Mouse (Mus musculus) hindbrain, embryonic 15.5 days (tissue): ENCODE results near the gene Fut2. TPM values are rescaled to one million over a fixed set of nuclear protein-coding genes. Genes with fewer than 3 reads are reported as not detected.

Source experiments
- ATAC-seq: fragments of 200-750 bp; cut with Nextera tagmentation; 2 replicates; pipeline ENCODE4 v1.8.0; 2017; ENCODE audit warnings: low read depth, moderate number of reproducible peaks, moderate TSS enrichment; ENCODE audit not compliant: low FRiP score
- H3K27ac ChIP-seq: fragments of 300-500 bp; sonication (generic); replicated peaks from 2 replicates; pipeline ENCODE4 v1.5.1; 2015; ENCODE audit warnings: mild to moderate bottlenecking, inconsistent platforms
- H3K27me3 ChIP-seq: fragments of 300-500 bp; sonication (generic); 2 replicates; pipeline ENCODE4 v1.6.1; 2015; ENCODE audit warnings: control low read depth, inconsistent platforms
- H3K36me3 ChIP-seq: fragments of 300-500 bp; sonication (generic); 2 replicates; pipeline ENCODE4 v1.6.1; 2015; ENCODE audit warnings: control low read depth, inconsistent platforms
- H3K4me1 ChIP-seq: fragments of 300-500 bp; sonication (generic); replicated peaks from 2 replicates; pipeline ENCODE4 v1.6.1; 2015; ENCODE audit warnings: control low read depth, inconsistent platforms
- H3K4me2 ChIP-seq: fragments of 300-500 bp; sonication (generic); 2 replicates; pipeline ENCODE4 v1.6.1; 2015; ENCODE audit warnings: moderate library complexity, mild to moderate bottlenecking, inconsistent platforms
- H3K4me3 ChIP-seq: fragments of 300-500 bp; sonication (generic); 2 replicates; pipeline ENCODE4 v1.5.1; 2015; ENCODE audit warnings: mild to moderate bottlenecking, inconsistent platforms
- H3K9ac ChIP-seq: fragments of 300-500 bp; sonication (generic); 2 replicates; pipeline ENCODE4 v1.6.1; 2015; ENCODE audit warnings: inconsistent platforms
- H3K9me3 ChIP-seq: fragments of 300-500 bp; sonication (generic); 2 replicates; pipeline ENCODE4 v1.6.1; 2016; ENCODE audit warnings: control low read depth, inconsistent platforms
- WGBS: fragments of 180-500 bp; shearing (Covaris S2); methylation state at CpG from one replicate; pipeline ENCODE4 v1.1.7; 2015; 5-methylcytosine and 5-hydroxymethylcytosine counted together
- polyA plus RNA-seq: library from polyadenylated mRNA; unstranded; fragments of >200 nt; fragmentation: Nextera tagmentation; extraction: Ambion mirVana; gene quantifications from 2 replicates; pipeline ENCODE4 v1.2.1, GENCODE M21; 2015

Fut2 gene
- polyA plus RNA-seq, 1 experiment from 2014 or later, result 0.32 TPM

DNA sequence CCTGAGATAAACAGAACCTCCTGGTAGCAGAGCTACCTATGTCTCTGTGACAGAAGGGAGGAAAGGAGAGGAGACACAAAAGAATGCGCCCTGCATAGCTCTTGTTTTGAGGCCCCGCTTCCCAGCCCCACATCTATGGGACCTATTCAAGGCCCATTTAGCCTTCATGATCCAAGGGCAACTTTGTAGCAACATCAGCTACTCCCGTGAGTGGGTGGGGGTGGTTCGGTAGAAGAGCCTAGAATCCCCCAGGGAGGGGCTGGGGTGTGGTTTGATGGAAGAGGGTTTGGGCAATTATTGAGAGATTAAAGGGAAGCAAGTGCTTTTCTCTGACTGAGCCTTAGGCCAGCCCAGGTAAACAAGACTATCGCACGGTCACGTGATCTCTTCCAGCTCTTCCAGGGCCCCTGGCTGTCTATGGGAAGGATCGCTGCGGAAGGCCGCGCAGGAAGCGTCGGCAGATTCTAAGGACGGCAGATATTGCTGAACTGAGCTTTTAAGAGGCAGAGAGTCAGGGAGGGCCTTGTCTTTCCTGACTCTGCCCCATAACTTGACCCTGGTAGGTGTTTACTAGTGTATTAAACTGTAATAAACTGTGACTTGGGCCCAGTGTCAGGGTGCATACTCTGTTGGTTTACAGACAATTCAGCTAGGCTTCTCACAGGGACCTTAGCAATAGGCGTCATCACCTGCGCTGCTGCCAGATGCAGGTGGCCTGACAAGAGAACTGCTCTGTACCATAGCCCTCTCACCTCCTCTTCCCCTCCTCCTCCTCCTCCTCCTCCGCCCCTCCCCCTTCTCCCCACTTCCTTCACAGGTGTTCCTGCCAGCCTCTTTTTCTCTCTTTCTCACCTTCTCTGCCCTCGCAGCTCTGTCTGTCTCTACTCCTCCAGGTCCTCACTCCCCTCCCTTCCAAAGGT lies 67.0 kb downstream of the Fut2 start:
- WGBS, result 57% methylated on average over 18 of the region's 18 CpGs
- Histone ChIP-seq H3K9ac (no peak overlapping the region), H3K4me3 (no peak overlapping the region), H3K4me2 (no peak overlapping the region), H3K36me3 (no peaks in the 10 kb centered on the region), H3K9me3 (no peaks in the 10 kb centered on the region), H3K27ac (no peak overlapping the region), H3K4me1 (no peaks in the 10 kb centered on the region), H3K27me3 (no peaks in the 10 kb centered on the region)
- ATAC-seq, result no peak

Other genes with a start within 250 kb of the Fut2 start
- gene Lhb, start 245.6 kb downstream of the Fut2 start, polyA plus RNA-seq, result 0.92 and 2.0 TPM in 2 replicates
- gene Gys1, start 231.6 kb downstream of the Fut2 start, polyA plus RNA-seq, result 23.4 and 25.1 TPM in 2 replicates
- 108 and 110 TPM in 2 replicates for gene Ruvbl2, start 228.3 kb downstream of the Fut2 start, polyA plus RNA-seq
- gene Ftl1, start 206.5 kb downstream of the Fut2 start, polyA plus RNA-seq, result 5,657 and 5,762 TPM in 2 replicates
- gene Bax, start 199.5 kb downstream of the Fut2 start, polyA plus RNA-seq, result 245 and 250 TPM in 2 replicates
- gene Tulp2, start 184.5 kb downstream of the Fut2 start, polyA plus RNA-seq, result 0.13 and 0.30 TPM in 2 replicates
- not detected in 2 replicates for gene Gm45808, start 179.6 kb downstream of the Fut2 start, polyA plus RNA-seq
- 4.5 and 4.6 TPM in 2 replicates for gene Dhdh, start 177.6 kb downstream of the Fut2 start, polyA plus RNA-seq
- gene Nucb1, start 156.0 kb downstream of the Fut2 start, polyA plus RNA-seq, result 137 TPM in 2 replicates
- gene Ppp1r15a, start 140.1 kb downstream of the Fut2 start, polyA plus RNA-seq, result 13.8 and 14.4 TPM in 2 replicates
- 2.5 and 3.3 TPM in 2 replicates for gene Plekha4, start 140.1 kb downstream of the Fut2 start, polyA plus RNA-seq
- 0.18 and 0.26 TPM in 2 replicates for gene Hsd17b14, start 111.5 kb downstream of the Fut2 start, polyA plus RNA-seq
- 22.2 and 22.7 TPM in 2 replicates for gene Bcat2, start 96.2 kb downstream of the Fut2 start, polyA plus RNA-seq
- gene Fgf21, start 50.9 kb downstream of the Fut2 start, polyA plus RNA-seq, result not detected in 2 replicates
- not detected in 2 replicates for gene Fut1, start 49.1 kb downstream of the Fut2 start, polyA plus RNA-seq
- 0.08 and 0.09 TPM in 2 replicates for gene Izumo1, start 44.6 kb downstream of the Fut2 start, polyA plus RNA-seq
- 20.2 and 24.3 TPM in 2 replicates for gene Rasip1, start 38.9 kb downstream of the Fut2 start, polyA plus RNA-seq
- 4.0 and 5.2 TPM in 2 replicates for gene Mamstr, start 26.4 kb downstream of the Fut2 start, polyA plus RNA-seq
- gene Ntn5, start 17.6 kb upstream of the Fut2 start, polyA plus RNA-seq, result 1.4 and 1.6 TPM in 2 replicates
- 0.35 and 0.89 TPM in 2 replicates for gene Sec1, start 28.0 kb upstream of the Fut2 start, polyA plus RNA-seq
- 58.6 and 67.3 TPM in 2 replicates for gene Car11, start 33.4 kb upstream of the Fut2 start, polyA plus RNA-seq
- gene Dbp, start 38.7 kb upstream of the Fut2 start, polyA plus RNA-seq, result 2.9 and 4.1 TPM in 2 replicates
- gene Rpl18, start 49.1 kb upstream of the Fut2 start, polyA plus RNA-seq, result 528 and 575 TPM in 2 replicates
- 24.4 and 26.9 TPM in 2 replicates for gene Sphk2, start 51.6 kb upstream of the Fut2 start, polyA plus RNA-seq
- gene Fam83e, start 54.8 kb upstream of the Fut2 start, polyA plus RNA-seq, result 0.38 and 0.57 TPM in 2 replicates
- not detected in 2 replicates for gene Spaca4, start 59.4 kb upstream of the Fut2 start, polyA plus RNA-seq
- 20.1 and 24.8 TPM in 2 replicates for gene Lmtk3, start 117.3 kb upstream of the Fut2 start, polyA plus RNA-seq
- gene Sult2b1, start 118.3 kb upstream of the Fut2 start, polyA plus RNA-seq, result 6.3 TPM in 2 replicates
- 271 and 286 TPM in 2 replicates for gene Cyth2, start 148.2 kb upstream of the Fut2 start, polyA plus RNA-seq
- gene Kcnj14, start 158.4 kb upstream of the Fut2 start, polyA plus RNA-seq, result 1.1 and 1.6 TPM in 2 replicates
- 41.8 and 43.1 TPM in 2 replicates for gene Grwd1, start 164.6 kb upstream of the Fut2 start, polyA plus RNA-seq
- 56.4 and 61.0 TPM in 2 replicates for gene Kdelr1, start 206.4 kb upstream of the Fut2 start, polyA plus RNA-seq
- gene Grin2d, start 212.0 kb upstream of the Fut2 start, polyA plus RNA-seq, result 3.4 and 4.3 TPM in 2 replicates
- gene Syngr4, start 230.3 kb upstream of the Fut2 start, polyA plus RNA-seq, result 0.34 TPM in 1 of 2 replicates, not detected in the other
- gene Tmem143, start 230.5 kb upstream of the Fut2 start, polyA plus RNA-seq, result 6.7 and 8.5 TPM in 2 replicates